Mouse (Mus musculus) inflammation-experienced regulatory T-cells, adult 6 months (primary cell): Measurements from ENCODE around the gene Zfhx3. TPM values are rescaled to one million over a fixed set of nuclear protein-coding genes. Genes with fewer than 3 reads are reported as not detected.

Experiments used
- ATAC-seq: one replicate; pipeline ENCODE4 v1.8.0; 2017
- polyA plus RNA-seq, 3 experiments: library from polyadenylated mRNA; unstranded; fragments of 100-300 nt; shearing (Covaris generic); gene quantifications; one replicate each; pipeline ENCODE4 v1.2.1; 2017

The Zfhx3 gene
- polyA plus RNA-seq, 3 experiments from 2014 or later, result 0.03 to 0.35 (median 0.24) TPM

GRCm38 (mm10) chr8:108813375-108813774 is 870.9 kb downstream of the Zfhx3 start:
- no peak for ATAC-seq

GRCm38 (mm10) chr8:108819271-108819671 is 876.8 kb downstream of the Zfhx3 start:
- ATAC-seq, result no peak

GRCm38 (mm10) chr8:108819826-108820225 is 877.4 kb downstream of the Zfhx3 start:
- no peak for ATAC-seq

GRCm38 (mm10) chr8:108820634-108821033 is 878.2 kb downstream of the Zfhx3 start:
- ATAC-seq, result no peak

- no peak for ATAC-seq
These were observed 880.4 kb downstream of the Zfhx3 start for GRCm38 (mm10) chr8:108822841-108823266.

- no peak for ATAC-seq
These were observed 881.6 kb downstream of the Zfhx3 start for GRCm38 (mm10) chr8:108824049-108824448.

- no peak for ATAC-seq
These were observed 884.0 kb downstream of the Zfhx3 start for GRCm38 (mm10) chr8:108826414-108826813.

- ATAC-seq, result no peak
These were observed 885.0 kb downstream of the Zfhx3 start for GRCm38 (mm10) chr8:108827428-108827827.

- no peak for ATAC-seq
These were observed 886.9 kb downstream of the Zfhx3 start for GRCm38 (mm10) chr8:108829305-108829717.

GRCm38 (mm10) chr8:108835143-108835542 is 892.7 kb downstream of the Zfhx3 start:
- no peak for ATAC-seq

GRCm38 (mm10) chr8:108837788-108838187 is 895.3 kb downstream of the Zfhx3 start:
- no peak for ATAC-seq

- no peak for ATAC-seq
These were observed 896.3 kb downstream of the Zfhx3 start for GRCm38 (mm10) chr8:108838761-108839160.

GRCm38 (mm10) chr8:108842307-108842706 is 899.9 kb downstream of the Zfhx3 start:
- ATAC-seq, result no peak

GRCm38 (mm10) chr8:108846174-108846573 is 903.7 kb downstream of the Zfhx3 start:
- no peak for ATAC-seq

GRCm38 (mm10) chr8:108846827-108847226 is 904.4 kb downstream of the Zfhx3 start:
- ATAC-seq, result no peak

- ATAC-seq, result no peak
These were observed 904.9 kb downstream of the Zfhx3 start for GRCm38 (mm10) chr8:108847356-108847755.

GRCm38 (mm10) chr8:108848484-108848883 is 906.0 kb downstream of the Zfhx3 start:
- no peak for ATAC-seq

- ATAC-seq, result no peak
These were observed 910.6 kb downstream of the Zfhx3 start for GRCm38 (mm10) chr8:108853028-108853427.

- no peak for ATAC-seq
These were observed 912.1 kb downstream of the Zfhx3 start for GRCm38 (mm10) chr8:108854444-108855102.

- ATAC-seq, result no peak
These were observed 916.6 kb downstream of the Zfhx3 start for GRCm38 (mm10) chr8:108859001-108859400.

GRCm38 (mm10) chr8:108859983-108860382 is 917.5 kb downstream of the Zfhx3 start:
- ATAC-seq, result no peak

- no peak for ATAC-seq
These were observed 921.0 kb downstream of the Zfhx3 start for GRCm38 (mm10) chr8:108863440-108863839.

- ATAC-seq, result no peak
These were observed 924.0 kb downstream of the Zfhx3 start for GRCm38 (mm10) chr8:108866430-108866829.

GRCm38 (mm10) chr8:108867482-108868258 is 925.2 kb downstream of the Zfhx3 start:
- ATAC-seq, result no peak
